Mouse (Mus musculus) v-Abl transformed pro-B cells (cell line): ENCODE results near the gene Mlh1.

ENCODE experiments used
- in situ Hi-C, 2 experiments: fragments of 400-800 bp; cut with MboI; formaldehyde crosslinking; loops; one replicate each; pipeline ENCODE4 v1.15.1; 2025; ENCODE audit not compliant: unreplicated experiment in 2 of 2

The Mlh1 gene

GRCm38 (mm10) chr9:111287956-111288355, 16.4 kb upstream of the Mlh1 start:
- in situ Hi-C loops = loop anchor here (5.0 to 10.0 kb wide), 3 partner anchors 191 to 293 kb away; partner anchors contain the start of gene Rtp3 (in 1 of the 2)

DNA sequence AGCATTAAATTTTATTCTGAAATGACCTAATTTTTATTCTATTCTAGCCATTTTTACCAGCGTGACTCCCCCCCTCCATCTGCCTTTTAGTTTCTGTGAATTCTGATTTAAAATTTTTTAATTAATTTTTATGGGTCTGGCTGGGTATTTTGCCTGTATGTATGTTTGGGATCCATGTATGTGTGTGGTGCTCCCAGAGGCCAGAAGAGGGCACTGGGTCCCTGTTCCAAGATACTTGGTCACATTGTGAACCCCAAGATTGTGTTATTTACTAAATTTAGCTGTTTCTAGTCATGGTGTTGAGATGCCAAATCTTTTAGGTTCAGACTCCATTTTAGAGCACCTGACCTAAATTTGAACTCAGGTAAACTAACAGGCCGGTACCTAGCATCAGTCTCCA, 14.9 kb upstream of the Mlh1 start:
- in situ Hi-C loops = loop anchor here (5.0 to 10.0 kb wide), 3 partner anchors 189 to 292 kb away; partner anchors contain the start of gene Rtp3 (in 1 of the 2)

- in situ Hi-C loops = loop anchor here (5.0 to 10.0 kb wide), 3 partner anchors 188 to 291 kb away; partner anchors contain the start of gene Rtp3 (in 1 of the 2)
Measured at GRCm38 (mm10) chr9:111285676-111286075, 14.1 kb upstream of the Mlh1 start.

DNA sequence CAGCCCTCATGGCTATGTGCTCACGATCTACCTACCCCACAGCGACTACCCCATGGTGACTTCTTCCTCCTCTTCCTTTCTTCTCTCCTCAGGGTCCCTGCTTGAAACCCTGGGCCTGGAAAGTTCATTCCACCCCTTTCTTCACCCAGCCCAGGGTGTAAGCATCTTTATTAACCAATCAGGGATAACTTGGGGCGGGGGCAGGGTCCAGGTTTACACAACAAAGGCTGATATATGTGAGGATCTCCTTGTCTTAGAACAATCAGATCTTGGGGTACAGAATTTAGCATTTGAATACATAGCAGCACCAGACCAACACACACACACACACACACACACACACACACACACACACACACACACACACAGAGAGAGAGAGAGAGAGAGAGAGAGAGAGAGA, 13.5 kb upstream of the Mlh1 start:
- in situ Hi-C loops = loop anchor here (5.0 to 10.0 kb wide), 3 partner anchors 188 to 290 kb away; partner anchors contain the start of gene Rtp3 (in 1 of the 2)

GRCm38 (mm10) chr9:111275156-111275555, 3.6 kb upstream of the Mlh1 start:
- in situ Hi-C loops = no loop called here

DNA sequence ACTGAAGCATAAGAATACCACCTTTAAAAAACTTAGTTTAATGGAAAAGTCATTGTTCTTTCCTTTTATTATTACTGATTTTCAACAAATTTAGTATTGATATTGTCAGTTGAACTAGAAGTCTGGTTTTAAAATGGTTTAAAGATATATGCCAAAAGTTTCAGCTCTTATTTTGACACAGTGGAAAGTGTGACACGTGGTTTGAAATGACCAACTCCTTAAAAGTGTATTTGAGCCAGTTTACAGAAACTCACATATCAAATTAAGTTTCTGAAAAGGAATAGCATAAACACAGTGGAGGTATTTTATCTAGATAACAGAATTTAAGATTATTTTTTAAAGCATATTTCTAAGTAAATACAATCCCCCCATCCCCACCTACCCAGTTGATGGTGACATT, 2.4 kb upstream of the Mlh1 start:
- in situ Hi-C loops = loop anchor here in 1 of 2 experiments (5.0 kb wide), 1 partner anchor 157 kb away; the partner anchor contains the start of gene Lrrfip2

- in situ Hi-C loops = loop anchor here in 1 of 2 experiments (5.0 kb wide), 1 partner anchor 156 kb away; the partner anchor contains the start of gene Lrrfip2
Measured at GRCm38 (mm10) chr9:111272996-111273785, 1.6 kb upstream of the Mlh1 start.

DNA sequence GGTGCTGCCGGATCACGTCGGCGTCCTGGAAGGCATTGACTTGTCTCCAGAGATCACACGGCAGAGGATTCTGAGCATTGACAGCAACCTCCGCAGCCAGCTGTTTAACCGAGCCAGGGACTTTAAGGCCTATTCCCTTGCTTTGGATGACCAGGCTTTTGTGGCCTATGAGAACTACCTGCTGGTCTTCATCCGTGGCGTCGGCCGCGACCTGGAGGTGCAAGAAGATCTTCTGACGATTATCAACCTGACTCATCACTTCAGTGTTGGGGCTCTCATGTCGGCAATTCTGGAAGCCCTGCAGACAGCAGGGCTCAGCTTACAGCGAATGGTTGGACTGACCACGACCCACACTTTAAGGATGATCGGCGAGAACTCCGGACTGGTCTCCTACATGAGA, 765 bp upstream of the Mlh1 start:
- in situ Hi-C loops = loop anchor here in 1 of 2 experiments (5.0 kb wide), 1 partner anchor 155 kb away; the partner anchor contains the start of gene Lrrfip2

DNA sequence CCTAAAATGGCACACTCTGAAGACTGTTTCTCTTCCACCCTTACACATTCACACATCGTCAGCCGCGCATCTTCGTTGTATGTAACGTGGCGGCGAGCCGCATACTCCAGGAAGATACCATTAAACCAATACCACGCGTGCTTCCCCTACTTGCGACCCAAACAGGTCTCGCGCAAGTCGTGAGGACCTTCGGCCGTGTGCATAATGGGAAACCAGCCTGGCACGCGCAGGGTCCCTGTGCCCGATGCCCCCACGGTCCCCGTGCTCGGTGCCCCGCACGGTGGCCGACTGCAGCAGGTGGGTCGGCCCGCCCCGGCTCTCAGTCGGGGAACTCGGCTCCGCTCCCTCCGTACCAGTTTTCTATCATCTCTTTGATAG, 546 bp downstream of the Mlh1 start:
- in situ Hi-C loops = loop anchor here in 1 of 2 experiments (5.0 kb wide), 1 partner anchor 154 kb away; the partner anchor contains the start of gene Lrrfip2

DNA sequence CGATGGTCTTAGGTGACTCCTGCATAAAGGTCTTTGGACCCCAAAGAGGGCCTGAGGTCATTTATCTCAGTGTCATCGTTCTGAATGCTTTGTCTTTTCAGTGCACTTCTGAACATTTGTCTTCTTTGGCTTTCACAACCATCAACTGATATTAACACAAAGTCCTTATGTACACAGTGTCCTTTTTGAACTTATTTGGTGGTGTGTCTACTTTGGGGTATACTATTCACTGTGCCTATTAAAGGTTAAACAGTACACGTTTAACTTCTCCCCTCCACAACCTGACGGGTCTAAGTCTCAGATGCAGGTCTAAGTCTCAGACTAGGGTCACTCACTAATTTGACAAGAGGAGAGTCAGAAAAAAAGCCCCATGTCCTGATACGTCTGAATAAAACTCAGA, 985 bp downstream of the Mlh1 start:
- in situ Hi-C loops = loop anchor here in 1 of 2 experiments (5.0 kb wide), 1 partner anchor 153 kb away; the partner anchor contains the start of gene Lrrfip2

DNA sequence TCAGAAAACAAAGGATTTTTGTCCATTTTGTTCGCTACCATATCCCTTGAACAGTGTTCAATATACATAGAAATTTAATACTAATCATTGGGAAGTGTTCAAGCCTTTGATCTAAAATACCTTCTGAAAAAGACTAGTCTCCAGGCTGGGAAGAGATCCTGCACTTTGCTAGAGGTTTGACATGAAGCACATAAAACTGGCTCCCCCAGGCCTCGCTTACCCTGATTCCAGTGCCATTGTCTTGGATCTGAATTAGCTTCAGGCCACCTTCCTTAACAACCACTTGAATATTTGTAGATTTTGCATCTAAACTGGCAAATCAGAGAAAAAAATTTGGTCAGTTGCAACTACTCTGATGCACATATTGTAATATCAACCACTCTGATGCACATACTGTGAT, 3.6 kb downstream of the Mlh1 start:
- in situ Hi-C loops = no loop called here

DNA sequence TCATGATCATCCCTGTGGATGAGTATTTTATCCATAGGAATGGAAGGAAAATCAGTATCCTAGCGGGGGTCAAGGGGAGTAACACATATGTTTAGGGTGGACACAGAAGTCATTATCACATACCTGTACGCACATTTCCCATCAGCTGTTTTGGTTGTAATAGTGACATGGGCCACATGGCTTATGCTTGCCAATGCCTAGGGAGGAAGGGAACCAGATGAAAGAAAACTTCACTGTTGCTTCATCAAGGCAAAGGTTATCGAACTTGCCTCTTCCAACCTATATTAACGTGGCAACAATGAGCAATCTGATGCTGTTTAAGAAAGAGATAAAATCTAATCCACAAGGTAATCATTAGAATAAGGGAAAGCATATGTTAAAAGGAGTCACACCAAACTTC, 10.2 kb downstream of the Mlh1 start:
- in situ Hi-C loops = no loop called here

- in situ Hi-C loops = no loop called here
Measured at GRCm38 (mm10) chr9:111260360-111260985, 11.1 kb downstream of the Mlh1 start.

DNA sequence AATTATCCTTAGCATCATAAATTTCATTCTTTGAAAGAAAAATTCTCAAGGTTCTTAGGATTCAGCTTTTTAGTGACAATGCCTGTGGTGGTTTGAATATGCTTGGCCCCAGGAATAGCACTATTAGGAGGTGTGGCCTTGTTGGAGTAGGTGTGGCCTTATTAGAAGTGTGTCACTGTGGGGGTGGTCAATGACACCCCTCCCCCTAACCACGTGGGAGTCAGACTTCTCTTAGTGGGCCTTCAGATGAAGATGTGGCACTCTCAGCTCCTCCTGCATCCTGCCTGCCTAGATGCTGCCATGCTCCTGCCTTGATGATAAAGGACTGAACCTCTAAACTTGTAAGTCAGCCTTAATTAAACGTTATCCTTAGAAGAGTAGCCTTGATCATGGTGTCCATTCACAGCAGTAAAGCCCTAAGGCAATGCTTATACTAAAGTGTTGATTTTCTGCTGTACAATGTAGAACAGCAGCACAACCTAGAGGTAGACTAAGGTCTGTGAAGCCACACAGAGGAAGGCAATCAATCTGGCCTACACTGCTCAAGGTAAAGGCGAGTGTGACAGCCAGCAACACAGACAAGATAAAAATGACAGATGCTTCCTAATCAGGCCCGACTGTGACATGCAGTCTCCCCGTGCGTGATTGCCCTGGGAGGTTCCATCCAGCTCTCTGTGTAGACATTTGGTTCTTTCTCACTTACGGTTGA, 19.3 kb downstream of the Mlh1 start:
- in situ Hi-C loops = no loop called here

GRCm38 (mm10) chr9:111247682-111248246, 23.8 kb downstream of the Mlh1 start:
- in situ Hi-C loops = no loop called here

- in situ Hi-C loops = no loop called here
Measured at GRCm38 (mm10) chr9:111245546-111245945, 26.0 kb downstream of the Mlh1 start.

DNA sequence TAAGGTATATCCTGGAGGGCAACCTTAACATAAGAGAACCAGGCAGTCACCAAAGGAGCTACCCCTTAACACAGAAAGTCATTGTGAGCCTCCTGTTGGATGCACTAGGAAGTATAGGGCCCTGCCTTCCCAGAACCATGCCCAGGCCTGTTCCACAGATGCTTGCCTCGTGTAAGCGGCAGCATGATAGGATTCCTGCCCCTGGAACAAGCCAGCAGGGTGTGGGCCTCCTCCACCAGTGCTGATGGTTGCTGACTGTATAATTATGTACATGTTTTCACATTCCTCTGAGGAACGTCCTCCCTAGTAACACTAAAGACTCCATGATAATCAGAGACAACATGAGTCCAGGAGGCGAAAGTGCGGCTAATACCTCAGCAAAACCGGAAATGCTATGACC, 28.2 kb downstream of the Mlh1 start:
- in situ Hi-C loops = no loop called here

DNA sequence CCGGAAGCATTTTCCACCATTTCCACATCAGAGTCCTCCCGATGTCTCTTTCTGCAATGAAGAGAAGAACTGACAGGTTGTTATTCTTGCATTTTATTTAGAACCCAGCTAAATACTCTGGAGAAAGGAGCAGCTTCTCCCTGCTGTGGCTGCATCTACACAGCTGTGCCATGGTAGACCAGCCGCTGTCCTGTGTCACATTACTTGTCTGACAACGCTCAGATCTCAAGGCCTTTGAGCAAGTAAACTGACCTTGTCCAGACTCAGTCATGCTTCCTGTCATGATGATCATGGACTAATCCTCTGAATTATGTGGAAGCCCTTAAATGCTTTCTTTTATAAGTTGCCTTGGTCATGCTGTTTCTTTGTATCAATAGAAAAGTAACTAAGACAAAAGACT, 31.8 kb downstream of the Mlh1 start:
- in situ Hi-C loops = no loop called here

- in situ Hi-C loops = no loop called here
Measured at GRCm38 (mm10) chr9:111237726-111238125, 33.9 kb downstream of the Mlh1 start.

DNA sequence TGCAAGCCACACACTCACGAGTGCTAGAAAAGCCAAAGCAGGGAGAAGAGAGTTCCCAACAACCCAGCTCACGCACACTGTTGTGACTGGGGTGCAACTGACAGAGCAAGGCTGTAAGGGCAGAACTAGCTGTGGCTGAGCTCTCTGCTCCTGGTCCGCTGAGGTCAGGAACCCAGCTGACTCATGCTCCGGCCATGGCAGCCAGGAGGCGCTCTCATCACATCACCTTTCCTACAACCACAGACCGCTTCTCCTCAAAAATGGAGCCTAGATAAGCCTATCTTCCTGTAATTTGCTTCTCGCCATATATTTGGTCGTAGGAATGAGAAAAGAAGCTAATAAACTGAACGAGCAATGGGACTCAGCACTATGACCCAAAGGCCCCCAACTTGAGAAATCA, 36.9 kb downstream of the Mlh1 start:
- in situ Hi-C loops = no loop called here
